Mouse (Mus musculus): ENCODE data around the gene A630089N07Rik. TPM values are rescaled to one million over a fixed set of nuclear protein-coding genes. Genes with fewer than 3 reads are reported as not detected.

Gene A630089N07Rik
- 16.6 TPM for polyA plus RNA-seq (2014; fragmentation: Illumina TruSeq; extraction: RNeasy Lipid Tissue Mini Kit (QIAGEN cat#74804); ENCODE audit: low replicate concordance)

DNA sequence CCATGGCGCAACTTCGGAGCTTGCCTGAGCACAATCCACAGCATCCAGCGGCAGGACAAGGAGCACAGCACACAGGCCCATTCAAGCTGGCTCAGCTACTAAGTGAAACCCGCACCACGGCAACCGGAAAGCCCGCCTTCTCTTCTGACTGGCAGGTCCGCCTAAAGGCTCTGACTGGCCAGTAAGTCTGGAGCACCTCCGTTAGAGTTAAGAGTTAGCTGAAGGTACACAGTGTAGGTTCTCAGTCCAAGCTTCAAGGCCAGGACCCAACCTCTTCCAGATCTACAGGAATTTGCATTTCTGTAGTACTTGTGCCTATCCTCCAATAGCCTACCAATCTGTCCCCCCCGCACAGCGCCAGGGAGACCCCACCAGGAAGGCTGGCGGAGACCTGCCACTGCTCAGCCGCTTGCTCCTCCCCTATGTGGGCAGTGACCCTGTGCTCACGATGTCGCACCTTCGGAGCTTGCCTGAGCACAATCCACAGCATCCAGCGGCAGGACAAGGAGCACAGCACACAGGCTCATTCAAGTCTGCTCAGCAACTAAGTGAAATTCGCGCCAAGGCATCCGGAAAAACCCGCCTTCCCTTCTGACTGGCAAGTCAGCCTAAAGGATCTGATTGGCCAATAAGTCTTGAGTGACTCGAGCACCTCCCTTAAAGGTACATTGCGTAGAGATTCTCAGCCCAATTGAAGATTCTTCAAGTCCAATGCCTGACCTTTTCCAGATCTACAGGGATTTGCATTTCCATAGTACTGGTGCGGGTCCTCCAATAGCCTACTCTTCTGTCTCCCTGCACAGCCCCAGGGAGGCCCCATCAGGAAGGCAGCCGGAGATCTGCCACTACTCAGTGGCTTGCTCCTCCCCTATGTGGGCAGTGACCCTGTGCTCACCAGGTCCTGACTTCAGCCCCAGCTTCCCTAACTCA, at the start of gene A630089N07Rik:
TSS of gene A630089N07Rik (minus strand) at position 562 of the 930 bp plus-strand sequence.

DNA sequence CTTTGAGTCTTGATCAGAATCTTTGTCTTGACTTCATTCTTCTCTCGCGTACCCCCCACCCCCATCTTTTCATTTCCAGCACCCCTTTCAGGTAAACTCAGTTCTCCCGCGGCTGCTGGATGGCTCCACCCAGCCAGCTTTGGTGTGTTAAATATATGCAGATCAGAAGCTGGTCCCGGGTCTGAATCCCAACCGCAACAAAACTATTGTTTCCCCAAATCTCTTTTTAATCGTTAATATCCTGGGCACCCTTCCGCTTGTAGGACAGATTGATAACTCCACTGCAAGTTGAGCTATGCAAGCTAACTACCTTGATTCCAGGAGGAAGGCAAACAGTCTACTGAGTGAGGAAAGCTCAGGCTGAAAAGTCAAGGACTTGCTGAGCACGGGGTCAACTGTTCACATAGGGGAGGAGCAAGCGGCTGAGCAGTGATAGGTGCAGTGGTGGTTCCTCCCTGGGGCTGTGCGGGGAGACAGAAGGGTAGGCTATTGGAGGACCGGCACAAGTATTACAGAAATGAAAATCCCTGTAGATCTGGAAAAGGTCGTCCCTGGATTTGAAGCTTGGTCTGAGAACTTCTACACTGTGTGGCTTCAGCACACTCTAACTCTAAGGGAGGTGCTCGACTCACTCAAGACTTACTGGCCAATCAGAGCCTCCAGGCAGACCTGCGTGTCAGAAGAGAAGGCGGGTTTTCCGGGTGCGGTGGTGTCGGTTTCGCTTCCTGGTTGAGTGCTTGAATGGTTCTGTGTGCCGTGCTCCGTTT, 85.5 kb downstream of the A630089N07Rik start, which contains the start of gene B230307C23Rik:
TSS of gene B230307C23Rik (plus strand) at position 700 of the 767 bp plus-strand sequence.

DNA sequence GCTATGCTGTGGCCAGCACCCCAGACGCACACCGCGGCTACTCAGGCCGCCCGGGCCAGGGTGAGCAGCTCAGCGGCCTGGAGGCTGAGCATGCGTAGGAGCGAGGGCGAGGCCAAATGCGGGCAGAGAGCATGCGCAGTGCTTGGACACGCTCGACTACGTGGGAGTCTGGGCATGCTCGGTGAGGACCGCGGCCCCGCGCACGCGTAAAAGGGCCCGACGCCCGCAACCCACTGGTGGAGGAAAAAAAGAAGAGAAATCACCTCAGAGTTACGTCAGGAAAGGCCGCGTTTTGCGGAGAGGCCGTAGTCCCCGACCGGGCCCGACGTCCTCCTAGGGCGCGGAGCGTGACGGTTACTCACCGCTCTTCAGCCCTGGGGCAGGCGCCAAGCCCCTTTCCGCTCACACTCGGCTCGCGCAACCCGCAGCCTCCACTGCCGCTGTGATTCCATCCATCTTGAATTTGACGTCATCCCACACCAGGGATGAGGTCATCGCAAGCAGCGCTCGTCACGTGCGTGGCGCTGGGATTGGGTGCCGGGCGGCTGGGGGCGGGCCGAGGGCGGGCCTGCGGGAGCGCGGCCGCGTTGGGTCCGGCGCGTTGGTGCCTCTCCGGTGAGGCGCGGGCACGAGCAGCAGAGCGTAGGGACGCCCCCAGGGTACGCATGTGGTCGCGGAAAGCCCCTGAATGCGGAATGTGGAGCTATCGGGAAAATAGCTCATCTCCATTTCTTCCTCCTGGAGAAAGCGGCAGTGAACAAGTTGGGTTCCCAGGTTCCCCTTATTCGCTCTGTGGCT, 119.9 kb downstream of the A630089N07Rik start, which contains the start of the genes C2cd2 and Zbtb21:
TSS of gene C2cd2 (minus strand) at position 448 of the 798 bp plus-strand sequence.
TSS of gene Zbtb21 (minus strand) at position 472 of the 798 bp plus-strand sequence.

Other genes starting within 250 kb of the A630089N07Rik start
- gene Prdm15, start 230.6 kb downstream of the A630089N07Rik start, polyA plus RNA-seq (2014; fragmentation: Illumina TruSeq; extraction: RNeasy Lipid Tissue Mini Kit (QIAGEN cat#74804); ENCODE audit: low replicate concordance), result 5.7 TPM
- gene C2cd2, start 119.9 kb downstream of the A630089N07Rik start, polyA plus RNA-seq (2014; fragmentation: Illumina TruSeq; extraction: RNeasy Lipid Tissue Mini Kit (QIAGEN cat#74804); ENCODE audit: low replicate concordance), result 4.3 TPM
- 3.5 TPM for gene Zbtb21, start 119.8 kb downstream of the A630089N07Rik start, polyA plus RNA-seq (2014; fragmentation: Illumina TruSeq; extraction: RNeasy Lipid Tissue Mini Kit (QIAGEN cat#74804); ENCODE audit: low replicate concordance)
- 69.3 TPM for gene B230307C23Rik, start 85.1 kb downstream of the A630089N07Rik start, polyA plus RNA-seq (2014; fragmentation: Illumina TruSeq; extraction: RNeasy Lipid Tissue Mini Kit (QIAGEN cat#74804); ENCODE audit: low replicate concordance)

Measured in small intestine, adult 10 weeks (tissue).